Mouse (Mus musculus) lung, postnatal 25 days (tissue): Measurements from ENCODE around the gene Ctdnep1.

Source experiments
- DNase-seq: peaks from one replicate; pipeline ENCODE4 v3.0.0; 2022; ENCODE audit warnings: low spot score

Gene Ctdnep1

DNA sequence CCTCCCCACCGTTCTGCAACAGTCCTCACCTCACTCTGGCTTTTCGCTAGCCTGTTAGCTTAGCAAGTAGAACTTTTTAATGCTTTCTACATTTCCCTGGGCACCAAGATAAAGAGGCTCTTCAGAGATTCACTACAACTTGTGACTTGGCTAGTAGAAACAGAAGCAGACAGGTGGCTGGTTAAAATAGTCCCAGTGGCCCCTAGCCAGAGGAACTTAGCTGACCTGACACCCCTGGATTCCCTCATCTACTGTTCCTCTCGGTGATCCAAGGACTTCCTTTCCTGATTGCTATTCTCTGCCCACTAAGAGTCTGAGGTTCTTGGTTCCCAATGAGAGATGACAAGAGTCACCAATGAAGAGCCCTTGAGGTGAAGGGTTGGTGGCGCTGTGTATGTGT, 2.4 kb downstream of the Ctdnep1 start:
- no peak for DNase-seq

DNA sequence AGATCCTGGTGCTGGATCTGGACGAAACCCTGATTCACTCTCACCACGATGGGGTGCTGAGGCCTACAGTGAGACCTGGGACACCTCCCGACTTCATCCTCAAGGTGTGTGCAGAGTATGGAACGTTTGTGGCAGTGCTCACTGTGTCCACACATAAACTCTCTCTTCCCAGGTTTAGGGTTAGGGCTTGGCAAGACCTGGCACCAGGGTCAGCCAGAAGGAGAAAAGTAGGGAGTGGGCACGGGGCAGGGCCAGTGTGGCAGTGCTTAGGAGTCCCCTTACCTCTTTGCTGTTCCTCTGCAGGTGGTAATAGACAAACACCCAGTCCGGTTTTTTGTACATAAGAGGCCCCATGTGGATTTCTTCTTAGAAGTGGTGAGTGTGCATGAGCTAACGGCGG, 3.5 kb downstream of the Ctdnep1 start:
- DNase-seq: no peak

DNA sequence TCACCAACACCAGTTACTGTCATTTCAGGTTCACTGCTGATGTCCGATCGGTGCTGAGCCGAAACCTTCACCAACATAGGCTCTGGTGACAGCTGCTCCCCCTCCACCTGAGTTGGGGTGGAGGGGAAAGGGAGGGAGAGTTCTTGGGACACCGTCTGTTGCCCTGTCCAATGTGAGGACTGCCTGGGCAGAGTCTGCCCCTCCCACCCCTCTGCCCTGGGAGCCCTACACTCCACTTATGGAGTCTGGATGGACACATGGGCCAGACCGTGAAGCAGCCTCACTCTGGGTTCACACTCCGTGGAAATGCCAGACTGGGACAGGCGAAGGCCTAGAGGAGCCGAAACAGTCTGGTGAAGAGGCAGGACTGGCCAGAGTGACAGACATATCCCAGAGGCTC, 9.0 kb downstream of the Ctdnep1 start:
- no peak for DNase-seq

DNA sequence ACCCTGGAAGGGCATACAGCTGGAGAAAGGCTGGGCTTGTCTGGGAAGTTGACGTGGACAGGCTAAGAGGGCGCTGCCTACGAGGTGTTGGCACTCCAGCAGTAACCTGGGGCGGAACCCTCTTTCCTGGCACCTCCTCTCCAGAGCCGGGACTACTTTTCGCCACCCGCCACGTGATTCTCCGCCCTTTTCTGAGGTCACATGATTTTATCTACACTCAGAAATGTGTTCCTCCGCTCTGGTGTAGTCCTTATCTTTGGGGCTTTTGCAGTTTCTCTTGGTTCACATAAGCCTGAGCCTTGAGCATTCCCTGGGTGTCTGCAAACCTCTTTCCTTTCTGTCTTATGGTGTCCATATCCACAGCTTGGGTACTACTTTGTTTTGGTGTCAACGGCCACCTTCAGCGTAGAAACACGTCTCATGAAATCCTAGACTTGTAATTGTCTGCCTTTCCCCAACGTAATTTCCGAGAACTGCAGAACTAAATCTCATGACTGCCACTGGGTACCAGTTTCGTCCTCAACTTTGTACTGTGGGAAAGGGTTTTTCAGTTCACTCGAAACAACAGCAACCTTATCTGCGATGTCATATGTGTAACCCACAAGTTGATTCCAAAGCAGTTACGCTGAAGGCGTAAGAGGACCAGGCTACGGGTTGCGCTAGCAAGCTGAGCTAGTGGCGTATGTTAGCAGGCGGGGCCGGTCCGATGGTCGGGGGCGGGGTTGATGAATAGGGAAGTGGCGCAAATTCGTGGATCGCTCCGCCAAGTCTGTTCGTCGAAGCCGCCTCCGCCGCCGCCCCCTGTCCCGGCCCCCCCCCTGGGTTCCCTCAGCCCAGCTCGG, 10.1 kb downstream of the Ctdnep1 start, which contains the start of gene Gabarap:
Gene Gabarap, plus strand, starts transcription at position 294 of the 842 bp plus-strand sequence.
- peak; percentile 98 for DNase-seq

DNA sequence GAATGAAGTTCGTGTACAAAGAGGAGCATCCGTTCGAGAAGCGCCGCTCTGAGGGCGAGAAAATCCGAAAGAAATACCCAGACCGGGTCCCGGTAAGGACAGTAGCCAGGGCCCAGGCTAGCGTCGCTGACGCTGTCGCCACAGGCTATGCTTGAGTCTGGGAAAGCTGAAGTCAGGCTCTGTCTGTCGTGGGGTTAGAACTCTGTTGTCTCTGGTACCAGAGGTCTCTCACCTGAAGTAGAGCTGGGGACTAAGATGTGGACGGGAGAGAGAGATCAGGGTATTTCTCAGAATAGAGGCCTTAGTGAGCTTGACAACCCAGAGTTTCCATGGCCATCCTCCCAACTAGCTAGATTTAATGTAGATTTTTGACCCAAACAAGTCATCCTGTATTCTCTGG, 10.8 kb downstream of the Ctdnep1 start:
- DNase-seq: no peak

DNA sequence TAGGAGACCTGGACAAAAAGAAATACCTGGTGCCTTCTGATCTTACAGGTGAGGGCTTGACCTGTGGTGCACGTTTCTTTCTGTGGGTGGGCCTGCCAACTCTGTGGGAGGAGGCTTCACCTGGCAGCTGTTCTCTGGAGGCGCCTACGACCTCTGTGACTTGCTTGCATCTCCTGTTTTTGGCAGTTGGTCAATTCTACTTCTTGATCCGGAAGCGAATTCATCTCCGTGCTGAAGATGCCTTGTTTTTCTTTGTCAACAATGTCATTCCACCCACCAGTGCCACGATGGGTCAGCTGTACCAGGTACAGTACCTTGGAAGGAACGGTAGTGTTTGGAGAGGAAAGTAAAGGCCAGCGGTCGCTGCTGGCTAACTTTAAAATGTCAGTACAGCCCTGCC, 11.4 kb downstream of the Ctdnep1 start:
- no peak for DNase-seq

DNA sequence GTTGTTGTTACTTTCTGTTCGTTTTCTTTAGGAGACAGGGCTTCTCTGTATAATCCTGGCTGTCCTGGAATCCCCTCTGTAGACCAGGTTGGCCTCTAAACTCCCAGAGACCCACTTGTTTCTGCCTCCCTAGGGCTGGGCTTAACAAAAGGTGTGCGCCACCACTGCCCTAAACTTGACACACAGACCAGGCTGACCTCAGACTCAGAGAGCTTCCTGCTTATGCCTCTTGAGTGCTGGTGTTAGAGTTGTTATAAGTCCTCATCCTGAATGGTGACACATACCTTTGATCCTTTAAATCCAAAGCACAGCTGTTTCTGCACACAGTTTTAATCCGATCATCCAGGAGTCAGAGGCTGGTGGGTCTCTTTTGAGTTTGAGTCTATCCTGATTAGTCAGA, 12.0 kb downstream of the Ctdnep1 start:
- DNase-seq: no peak

DNA sequence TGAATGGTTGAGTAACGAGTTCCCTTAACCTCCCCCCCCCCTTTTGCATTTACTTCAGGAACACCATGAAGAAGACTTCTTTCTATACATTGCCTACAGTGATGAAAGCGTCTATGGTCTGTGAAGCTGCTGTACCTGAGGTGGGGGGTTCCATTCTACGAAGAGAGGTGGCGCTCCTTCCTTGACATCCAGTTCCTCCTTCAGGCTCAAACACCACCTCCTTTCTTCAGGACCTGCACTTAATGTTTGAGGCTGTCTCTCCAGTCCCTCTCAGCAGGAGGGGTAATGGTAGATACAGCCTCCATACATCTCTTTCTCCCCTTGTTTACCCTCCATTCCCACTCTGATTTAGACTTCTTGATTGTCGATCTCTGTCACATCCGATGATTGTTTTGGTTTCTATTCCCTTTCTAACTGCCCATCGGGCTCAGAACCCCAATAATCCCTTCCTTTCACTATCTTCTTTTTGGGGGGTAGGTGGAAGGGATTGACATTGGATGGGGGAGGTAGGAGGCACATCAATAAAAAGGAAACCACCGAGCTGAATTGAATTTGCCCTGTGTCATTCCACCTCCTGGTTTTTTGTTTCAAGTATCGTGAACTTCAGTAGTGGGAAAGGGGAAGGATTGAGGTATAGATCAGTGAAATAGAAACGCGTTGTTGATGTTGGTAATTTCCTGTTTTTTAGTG, 13.6 kb downstream of the Ctdnep1 start:
- no peak for DNase-seq

DNA sequence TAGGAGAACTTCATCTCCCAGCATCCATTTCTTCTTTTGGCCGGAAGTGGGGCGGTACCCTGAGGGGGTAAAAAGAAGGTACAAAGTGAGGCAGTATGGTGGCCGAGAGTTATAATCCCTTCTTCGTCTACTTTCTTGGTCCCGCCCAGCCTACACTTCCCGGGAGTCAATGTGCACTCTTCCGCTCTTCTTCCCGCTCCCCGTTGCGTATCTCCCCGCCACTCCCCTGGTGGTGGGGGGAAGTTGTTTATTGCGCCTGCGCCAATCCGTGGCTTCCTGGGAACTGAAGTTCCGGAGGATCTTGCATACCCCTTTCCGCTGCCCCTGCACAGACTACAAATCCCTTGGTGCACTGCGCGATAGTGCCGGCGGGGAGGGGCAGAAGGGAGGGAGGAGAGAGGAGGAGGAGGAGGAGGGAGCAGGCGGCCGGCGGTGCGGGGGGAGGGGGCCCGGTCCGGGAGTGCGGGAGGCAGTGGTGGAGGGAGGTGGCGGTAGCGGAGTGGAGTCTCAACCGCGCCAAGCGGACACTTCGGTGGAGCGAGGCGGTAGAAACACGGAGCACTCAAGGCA, 14.5 kb downstream of the Ctdnep1 start, which contains the start of gene Phf23:
Gene Phf23, plus strand, starts transcription at position 387 of the 570 bp plus-strand sequence.
- peak; percentile 99 for DNase-seq

DNA sequence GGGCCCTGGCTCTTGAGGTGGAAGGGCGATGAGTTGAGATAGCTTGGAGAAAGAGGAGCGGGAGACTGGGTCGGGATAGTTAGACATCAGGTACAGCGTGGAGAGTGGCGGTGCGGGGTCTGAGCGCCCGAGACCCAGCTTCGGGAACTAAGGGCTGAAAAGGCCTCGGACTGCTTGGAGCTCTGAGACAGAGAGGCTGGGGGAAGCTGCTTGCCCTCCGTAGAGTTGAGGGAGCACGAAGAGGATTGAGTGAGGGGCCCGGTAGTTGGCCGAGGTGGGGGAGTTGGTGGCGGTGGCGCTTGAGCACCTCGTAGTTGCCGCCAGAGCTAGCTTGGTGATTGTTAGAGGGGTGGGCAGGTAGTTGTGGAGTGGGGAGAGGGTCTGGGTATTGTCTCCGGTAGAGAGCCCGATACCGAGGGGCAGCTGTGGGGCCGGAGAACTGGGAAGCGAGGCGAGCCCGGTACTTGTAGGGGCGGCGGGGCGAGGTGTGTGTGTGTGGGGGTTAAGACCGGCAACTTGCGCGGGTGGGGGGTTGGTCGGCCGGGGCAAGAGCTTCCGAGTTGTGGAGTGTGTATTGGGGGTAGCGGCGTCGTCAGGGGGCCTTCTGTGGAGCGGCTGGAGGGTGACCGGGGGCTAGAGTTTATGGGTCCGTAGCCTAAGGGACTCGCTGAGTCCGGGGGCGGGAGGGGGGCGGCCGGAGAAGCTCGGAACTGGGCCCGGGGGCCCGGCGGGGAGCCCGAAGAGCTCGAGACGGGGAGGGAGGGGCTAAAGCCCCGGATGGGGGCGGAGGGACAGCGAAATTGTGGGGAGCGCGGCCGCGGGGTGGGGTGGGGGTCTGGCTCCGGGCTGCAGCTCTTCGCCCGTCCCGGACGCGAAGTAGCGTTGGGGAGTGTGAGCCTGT, 15.5 kb downstream of the Ctdnep1 start:
- no peak for DNase-seq

DNA sequence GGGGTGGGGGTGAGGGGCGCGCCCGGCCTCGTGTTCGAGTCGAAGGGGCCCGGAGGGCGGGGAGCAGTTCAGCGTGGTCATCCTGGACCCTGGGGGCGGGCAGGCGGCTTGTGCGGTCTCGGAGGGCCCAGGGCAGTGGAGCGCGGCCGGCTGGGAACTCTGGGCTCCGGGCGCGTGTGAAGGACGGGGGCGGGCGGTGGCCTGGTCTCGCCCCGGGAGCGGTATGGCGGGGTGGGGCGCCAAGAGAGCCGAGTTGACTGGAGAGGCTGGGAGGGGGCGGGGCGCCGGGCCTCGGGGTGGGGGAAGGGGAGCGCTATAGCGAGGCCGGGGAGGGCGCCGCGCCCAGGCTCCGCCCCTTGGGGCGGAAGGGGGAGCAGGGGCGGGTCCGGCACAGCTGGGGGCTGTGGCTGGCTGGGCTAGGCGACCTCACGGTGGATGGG, 16.1 kb downstream of the Ctdnep1 start:
- DNase-seq: peak; percentile 92

DNA sequence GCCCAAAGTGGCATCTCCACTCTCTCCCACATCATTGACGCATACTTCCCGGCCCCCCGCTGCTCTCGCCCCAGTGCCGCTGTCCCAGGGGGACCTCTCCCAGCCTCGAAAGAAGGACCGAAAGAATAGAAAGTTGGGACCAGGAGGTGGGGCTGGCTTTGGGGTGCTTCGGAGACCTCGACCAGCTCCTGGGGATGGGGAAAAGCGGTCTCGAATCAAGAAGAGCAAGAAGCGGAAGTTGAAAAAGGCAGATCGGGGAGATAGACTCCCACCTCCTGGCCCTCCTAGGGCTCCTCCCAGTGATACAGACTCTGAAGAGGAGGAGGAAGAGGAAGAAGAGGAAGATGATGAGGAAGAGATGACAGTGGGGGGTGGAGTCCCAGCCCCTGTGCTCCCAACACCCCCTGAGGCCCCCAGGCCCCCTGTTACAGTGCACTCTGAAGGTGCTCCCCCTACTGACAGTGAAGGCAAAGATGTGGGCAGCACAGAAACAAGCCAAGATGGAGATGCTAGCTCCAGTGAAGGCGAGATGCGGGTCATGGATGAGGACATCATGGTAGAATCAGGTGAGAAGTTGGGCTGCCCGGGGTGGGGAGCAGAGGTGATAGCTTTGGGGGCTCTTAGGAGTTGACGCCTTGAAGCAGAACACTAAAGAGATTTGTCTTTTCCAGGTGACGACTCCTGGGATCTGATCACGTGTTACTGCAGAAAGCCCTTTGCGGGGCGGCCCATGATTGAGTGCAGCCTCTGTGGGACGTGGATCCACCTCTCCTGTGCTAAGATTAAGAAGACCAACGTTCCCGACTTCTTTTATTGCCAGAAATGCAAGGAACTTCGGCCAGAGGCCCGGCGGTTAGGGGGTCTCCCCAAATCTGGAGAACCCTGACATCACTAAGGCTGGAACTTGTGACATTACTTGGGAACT, 17.9 kb downstream of the Ctdnep1 start:
- DNase-seq: no peak

DNA sequence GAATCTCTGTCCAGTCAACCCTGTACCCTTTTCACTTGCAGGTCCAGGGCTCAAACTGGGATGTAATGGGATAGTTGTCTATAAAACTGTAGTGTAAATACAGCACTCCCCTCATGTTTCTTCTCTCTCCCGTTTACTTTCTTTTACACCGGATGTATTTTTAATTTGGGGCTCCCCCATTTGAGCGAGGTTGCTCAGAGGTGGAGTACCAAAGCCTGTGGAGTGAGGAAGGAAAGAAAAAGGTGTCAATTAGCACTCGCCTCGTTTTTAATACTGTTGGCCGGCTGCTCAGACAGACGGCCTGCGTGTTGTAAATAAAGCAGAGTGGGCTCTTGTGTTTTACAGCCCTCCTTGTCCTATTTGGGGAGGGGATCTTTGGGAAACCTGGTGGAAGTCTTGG, 18.7 kb downstream of the Ctdnep1 start:
- no peak for DNase-seq

DNA sequence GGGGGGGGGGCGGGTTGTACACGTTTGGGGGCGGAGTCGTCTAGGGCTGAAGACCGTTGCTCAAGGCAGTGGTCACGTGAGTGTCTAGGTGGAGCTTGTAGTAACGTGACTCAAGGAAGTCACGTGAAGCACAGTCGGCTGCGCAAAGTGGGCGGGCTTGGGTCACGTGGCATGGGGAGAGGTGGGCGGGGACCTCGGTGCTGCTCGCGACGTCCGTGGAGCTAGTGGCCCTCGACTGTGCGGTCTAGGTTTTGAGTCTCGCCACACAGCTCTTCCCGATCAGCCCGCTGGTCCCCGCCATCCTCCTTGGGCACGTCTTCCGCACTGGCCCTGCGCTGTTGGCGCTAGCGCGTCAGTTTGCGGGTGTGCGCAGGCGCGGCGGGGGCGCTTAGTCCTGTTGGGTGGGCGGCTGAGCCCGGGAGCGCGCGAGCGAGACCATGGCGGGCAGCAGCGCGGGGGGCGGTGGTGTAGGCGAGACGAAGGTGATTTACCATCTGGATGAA, 19.5 kb downstream of the Ctdnep1 start, which contains the start of gene Dvl2:
Gene Dvl2, plus strand, starts transcription at position 200 of the 503 bp plus-strand sequence.
- DNase-seq: peak; percentile 95

DNA sequence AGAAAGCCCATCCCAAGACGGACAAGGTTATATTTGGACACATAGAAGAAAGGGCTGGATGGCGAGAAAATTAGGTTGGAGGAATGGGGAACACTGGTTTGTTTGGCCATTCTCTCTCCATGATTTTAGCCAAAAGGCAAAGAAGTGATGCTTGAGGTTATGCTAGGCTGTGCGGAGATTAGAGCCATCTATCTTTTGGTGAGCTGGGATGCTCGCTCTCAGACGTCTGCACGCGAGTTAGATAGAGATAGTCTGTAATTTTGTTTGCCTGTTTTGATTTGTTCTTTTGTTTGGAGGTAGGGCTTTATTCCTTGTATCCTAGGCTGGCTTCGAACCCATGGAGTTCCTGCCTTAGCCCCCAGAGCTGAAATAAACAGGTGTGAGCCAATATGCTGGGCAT, 20.2 kb downstream of the Ctdnep1 start:
- no peak for DNase-seq

DNA sequence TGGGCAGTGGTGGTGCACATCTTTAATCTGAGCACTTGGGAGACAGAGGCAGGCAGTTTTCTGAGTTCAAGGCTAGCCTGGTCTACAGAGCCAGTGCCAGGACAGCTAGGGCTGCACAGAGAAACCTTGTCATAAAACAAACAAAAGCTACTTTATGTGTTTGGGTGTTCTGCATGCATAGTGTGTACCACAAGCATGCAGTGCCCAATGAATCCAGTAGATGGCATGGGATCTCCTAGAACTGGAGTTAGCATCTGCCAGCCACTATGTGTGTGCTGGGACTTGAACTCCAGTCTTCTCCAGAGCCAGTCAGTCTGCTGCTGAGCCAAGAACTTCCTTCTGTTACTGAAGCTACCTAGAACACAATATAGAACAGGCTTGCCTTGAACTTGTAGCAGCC, 20.9 kb downstream of the Ctdnep1 start:
- DNase-seq: peak; percentile 49

DNA sequence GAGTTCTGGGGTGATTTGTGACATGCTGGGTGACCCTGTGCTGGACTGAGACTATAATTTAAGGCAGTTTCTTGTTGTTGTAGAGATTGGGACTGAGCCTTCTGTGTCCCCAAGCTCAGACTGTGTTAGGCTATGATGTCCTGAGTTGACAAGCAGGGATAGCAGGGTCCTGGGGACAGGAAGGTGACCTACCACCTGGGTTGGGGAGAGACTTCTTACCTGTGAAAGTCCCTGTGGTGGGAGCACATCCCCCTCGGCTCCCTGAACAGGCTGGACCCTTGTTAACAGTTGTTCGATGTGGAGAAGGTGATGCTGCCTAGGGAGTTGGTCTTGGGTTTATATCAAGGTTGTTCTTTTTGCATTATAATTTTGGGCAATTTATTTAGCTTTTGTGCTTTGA, 21.5 kb downstream of the Ctdnep1 start:
- DNase-seq: no peak

DNA sequence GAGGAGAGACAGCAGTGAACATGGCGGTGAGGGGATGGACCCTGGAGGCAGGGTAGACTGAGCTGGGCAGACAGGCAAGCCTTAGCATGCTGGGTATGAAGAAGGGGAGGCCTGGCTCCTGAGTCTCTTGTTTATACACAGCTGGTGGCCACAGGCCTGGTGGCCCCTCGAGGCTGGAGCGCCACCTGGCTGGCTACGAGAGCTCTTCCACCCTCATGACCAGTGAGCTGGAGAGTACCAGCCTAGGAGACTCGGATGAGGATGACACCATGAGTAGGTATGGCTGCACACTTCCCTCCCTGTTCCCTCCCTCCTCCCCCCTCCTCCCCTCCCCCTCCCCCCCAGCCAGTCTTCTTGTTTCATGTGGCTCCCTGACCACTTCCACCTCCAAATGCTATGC, 24.6 kb downstream of the Ctdnep1 start:
- DNase-seq: no peak

DNA sequence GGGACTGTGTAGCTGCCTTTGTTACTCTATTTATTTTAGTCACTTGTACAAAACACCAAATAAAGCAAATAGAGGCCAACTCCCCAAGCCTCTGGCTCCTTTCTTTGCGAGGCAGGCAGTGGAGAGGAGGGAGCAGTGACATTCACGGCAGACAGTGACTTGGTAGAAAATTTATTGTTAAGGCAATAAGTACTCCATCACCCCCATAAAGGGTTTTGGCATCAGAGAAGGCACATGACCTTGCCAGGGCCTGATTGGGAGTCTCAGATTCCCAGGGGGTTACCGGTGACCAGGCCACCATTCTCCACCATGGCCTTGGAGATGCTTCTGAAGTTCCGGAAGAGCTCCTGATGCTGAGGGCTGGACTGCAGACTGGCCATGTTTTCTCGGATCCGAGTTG, 29.1 kb downstream of the Ctdnep1 start:
- no peak for DNase-seq

DNA sequence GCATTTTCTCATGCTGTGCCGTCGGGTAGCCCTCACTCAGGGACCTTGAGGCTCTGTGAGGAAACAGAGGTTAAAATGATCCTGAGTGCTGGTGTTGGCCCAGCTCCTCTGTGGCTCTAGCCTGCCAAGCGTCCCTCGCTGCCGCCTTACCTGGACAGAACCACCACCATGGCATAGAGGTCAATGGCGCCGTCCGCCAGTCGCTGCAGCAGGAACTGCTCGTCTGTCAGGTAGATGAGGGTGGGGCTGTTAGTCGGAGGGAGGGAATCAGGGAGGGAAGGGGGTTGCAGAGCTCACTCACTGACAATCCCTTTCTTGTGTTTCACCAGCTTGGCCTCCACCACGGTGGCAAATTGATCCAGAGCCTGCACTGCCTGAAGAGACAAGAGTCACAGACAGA, 29.6 kb downstream of the Ctdnep1 start:
- no peak for DNase-seq

DNA sequence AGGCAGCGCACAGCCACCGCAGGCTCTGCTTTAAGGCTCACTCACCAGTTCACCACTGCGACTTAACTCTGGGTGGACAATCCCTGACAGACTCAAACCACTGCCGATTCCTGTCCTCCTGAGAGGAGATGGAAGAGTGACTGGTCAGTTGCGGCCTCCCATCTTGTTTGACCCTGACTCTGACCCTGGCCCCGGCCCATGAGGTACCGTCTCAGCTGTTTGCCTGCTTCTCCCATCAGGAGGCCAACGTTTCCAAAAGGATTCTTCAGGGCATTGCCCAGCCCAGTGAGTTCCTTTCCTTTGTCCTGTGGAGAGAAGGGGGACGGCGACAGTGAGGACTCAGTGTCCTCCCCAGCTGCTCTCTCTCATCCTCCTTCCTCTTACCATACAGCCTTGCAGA, 30.0 kb downstream of the Ctdnep1 start:
- DNase-seq: no peak
